Mouse (Mus musculus) heart, postnatal 0 days (tissue): Measurements from ENCODE around the gene Fam114a2.

ENCODE experiments used
- CTCF ChIP-seq: IDR thresholded peaks from 2 replicates; pipeline ENCODE4 v1.5.1; 2016; ENCODE audit warnings: antibody characterized with exemption, control low read depth, low read depth
- EP300 ChIP-seq: IDR thresholded peaks from 2 replicates; pipeline ENCODE4 v1.6.1; 2016; ENCODE audit warnings: antibody characterized with exemption, low read depth

DNA sequence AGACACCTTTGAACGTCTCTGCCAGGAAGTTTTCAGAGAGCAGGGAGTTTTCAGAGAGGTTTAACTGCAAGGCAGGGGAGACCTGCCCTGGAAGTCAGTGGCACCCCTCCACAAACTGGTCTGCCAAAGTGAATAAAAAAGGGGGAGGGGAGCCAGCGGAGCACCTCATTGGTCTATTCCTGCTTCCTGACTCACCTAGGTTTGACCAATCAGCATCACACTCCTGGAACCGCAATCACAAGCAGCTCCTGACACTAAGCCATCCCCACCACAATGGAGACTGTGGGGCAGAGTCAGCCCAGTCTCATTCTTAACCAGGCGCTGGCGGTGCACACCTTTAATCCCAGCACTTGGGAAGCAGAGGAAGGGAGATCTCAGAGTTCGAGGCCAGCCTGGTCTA is 48.4 kb downstream of the Fam114a2 start:
- TF ChIP-seq CTCF (no peak), EP300 (no peak)
